Mouse (Mus musculus): ENCODE results near the gene Fbn1. TPM values are rescaled to one million over a fixed set of nuclear protein-coding genes. Genes with fewer than 3 reads are reported as not detected.
A peak's percentile ranks its signal among the peaks of the same experiment; 100 is the strongest.

The Fbn1 gene
- polyA plus RNA-seq, 1 experiment from 2014 or later, result 20.8 TPM

GRCm38 (mm10) chr2:125263056-125263455, 244.7 kb downstream of the Fbn1 start:
- H3K9me3 ChIP-seq, result no peaks in the 10 kb centered on the region
- H3K4me1 ChIP-seq (replicated peaks), result no peaks in the 10 kb centered on the region
- H3K4me2 ChIP-seq (replicated peaks), result no peak overlapping the region
- no peak overlapping the region for H3K4me3 ChIP-seq (replicated peaks)
- H3K27me3 ChIP-seq (replicated peaks), result no peaks in the 10 kb centered on the region
- ATAC-seq, result 0 out of 2 replicates have a peak, but pooled peaks have one; percentile 44
- H3K36me3 ChIP-seq, result no peaks in the 10 kb centered on the region
- no peak overlapping the region for H3K9ac ChIP-seq
- 20% methylated on average over 5 of the region's 5 CpGs for WGBS
- no peak overlapping the region for H3K27ac ChIP-seq

- 75% methylated on average over 2 of the region's 2 CpGs for WGBS
- Histone ChIP-seq H3K9me3 (no peaks in the 10 kb centered on the region), H3K36me3 (peaks cover 8% of the 10 kb centered on the region), H3K27me3 (replicated peaks) (no peaks in the 10 kb centered on the region), H3K4me3 (replicated peaks) (no peak overlapping the region), H3K4me1 (replicated peaks) (no peaks in the 10 kb centered on the region), H3K27ac (no peak overlapping the region), H3K4me2 (replicated peaks) (no peak overlapping the region), H3K9ac (no peak overlapping the region)
- ATAC-seq, result no peak
These were observed 247.5 kb downstream of the Fbn1 start for GRCm38 (mm10) chr2:125260326-125260725.

DNA sequence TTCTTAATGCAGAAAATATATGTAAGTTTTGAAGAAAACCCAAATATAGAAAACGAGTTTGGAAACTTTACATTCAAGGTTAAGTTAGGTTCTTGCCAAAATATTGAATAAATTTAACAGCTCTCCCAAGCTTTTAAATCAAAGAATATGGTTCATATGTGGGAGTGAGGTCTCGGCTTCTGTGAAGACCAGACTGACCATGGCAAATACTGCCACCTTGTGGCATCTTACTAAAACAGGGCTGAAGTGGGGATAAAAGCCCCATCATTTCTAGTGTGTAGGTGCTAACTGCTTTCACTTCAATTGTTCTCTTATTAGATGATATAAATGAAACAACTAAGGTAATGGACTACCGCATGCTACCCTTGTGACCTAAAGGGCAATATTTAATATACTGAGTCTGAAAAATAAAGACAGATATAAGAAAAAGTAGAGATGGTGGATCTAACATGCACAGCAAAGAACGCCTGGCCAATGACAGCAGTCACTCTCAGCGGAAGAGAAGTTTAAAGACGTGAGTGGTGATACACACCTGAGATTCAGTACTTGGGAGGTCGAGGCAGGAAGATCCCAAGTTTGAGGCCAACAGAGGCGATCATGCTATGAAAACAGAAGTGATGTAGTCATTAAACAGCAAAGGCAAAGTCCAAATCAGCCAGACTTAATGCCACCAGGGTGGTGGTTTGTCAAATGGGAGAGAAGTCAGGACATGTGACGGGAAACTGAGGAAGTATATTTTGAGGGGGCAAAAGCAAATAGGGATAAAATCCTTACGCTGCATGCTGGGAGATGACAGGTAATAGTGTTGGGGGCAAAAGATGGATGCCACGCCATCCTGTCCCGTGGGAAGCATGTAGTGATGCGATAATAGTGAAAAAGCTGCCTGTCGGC, 248.3 kb downstream of the Fbn1 start:
- H3K27me3 ChIP-seq (replicated peaks), result no peaks in the 10 kb centered on the region
- H3K36me3 ChIP-seq, result peaks cover 11% of the 10 kb centered on the region
- H3K9me3 ChIP-seq, result no peaks in the 10 kb centered on the region
- no peak overlapping the region for H3K4me3 ChIP-seq (replicated peaks)
- H3K9ac ChIP-seq, result no peak overlapping the region
- H3K4me2 ChIP-seq (replicated peaks), result no peak overlapping the region
- 84% methylated on average over 14 of the region's 14 CpGs for WGBS
- H3K27ac ChIP-seq, result no peak overlapping the region
- H3K4me1 ChIP-seq (replicated peaks), result no peaks in the 10 kb centered on the region
- 0 out of 2 replicates have a peak, but pooled peaks have one; percentile 39 for ATAC-seq

- no peak overlapping the region for H3K27ac ChIP-seq
- no peak overlapping the region for H3K4me2 ChIP-seq (replicated peaks)
- 32% methylated on average over 3 of the region's 3 CpGs for WGBS
- no peaks in the 10 kb centered on the region for H3K4me1 ChIP-seq (replicated peaks)
- no peak for ATAC-seq
- H3K9me3 ChIP-seq, result no peaks in the 10 kb centered on the region
- no peak overlapping the region for H3K4me3 ChIP-seq (replicated peaks)
- no peak overlapping the region for H3K9ac ChIP-seq
- H3K36me3 ChIP-seq, result peaks cover 26% of the 10 kb centered on the region
- H3K27me3 ChIP-seq (replicated peaks), result no peaks in the 10 kb centered on the region
These were observed 251.9 kb downstream of the Fbn1 start for GRCm38 (mm10) chr2:125255886-125256285.

- Histone ChIP-seq H3K27ac (no peak overlapping the region), H3K9me3 (no peaks in the 10 kb centered on the region), H3K9ac (no peak overlapping the region), H3K4me1 (replicated peaks) (no peaks in the 10 kb centered on the region), H3K36me3 (peaks cover 29% of the 10 kb centered on the region), H3K4me2 (replicated peaks) (no peak overlapping the region), H3K27me3 (replicated peaks) (no peaks in the 10 kb centered on the region), H3K4me3 (replicated peaks) (no peak overlapping the region)
- no peak for ATAC-seq
- 91% methylated on average over 3 of the region's 3 CpGs for WGBS
These were observed 253.2 kb downstream of the Fbn1 start for GRCm38 (mm10) chr2:125254630-125255029.

DNA sequence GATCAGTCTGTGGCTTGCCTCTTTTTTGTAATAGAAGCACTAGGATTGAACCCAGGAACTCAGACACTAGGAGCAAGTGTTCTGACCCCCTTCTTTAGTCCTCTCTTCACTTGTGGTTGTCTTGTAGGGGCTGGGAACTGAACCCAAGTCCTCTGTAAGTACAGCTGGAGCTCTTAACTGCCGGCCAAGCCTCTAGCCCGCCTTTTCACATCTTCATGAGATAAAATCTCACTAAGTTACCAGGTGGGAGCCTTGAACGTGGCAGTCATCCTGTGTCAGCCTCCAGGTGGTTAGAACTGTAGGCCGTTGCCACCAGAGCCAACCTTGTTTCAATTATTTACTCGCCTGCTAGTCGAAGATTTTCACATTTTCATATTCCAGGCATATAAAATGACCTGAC, 254.1 kb downstream of the Fbn1 start:
- Histone ChIP-seq H3K36me3 (peaks cover 29% of the 10 kb centered on the region), H3K27ac (no peak overlapping the region), H3K4me1 (replicated peaks) (no peaks in the 10 kb centered on the region), H3K4me2 (replicated peaks) (no peak overlapping the region), H3K9me3 (no peaks in the 10 kb centered on the region), H3K9ac (no peak overlapping the region), H3K27me3 (replicated peaks) (no peaks in the 10 kb centered on the region), H3K4me3 (replicated peaks) (no peak overlapping the region)
- 96% methylated on average over 6 of the region's 6 CpGs for WGBS
- no peak for ATAC-seq

- no peaks in the 10 kb centered on the region for H3K9me3 ChIP-seq
- no peak overlapping the region for H3K9ac ChIP-seq
- 62% methylated on average over 2 of the region's 2 CpGs for WGBS
- H3K4me3 ChIP-seq (replicated peaks), result no peak overlapping the region
- ATAC-seq, result no peak
- no peaks in the 10 kb centered on the region for H3K4me1 ChIP-seq (replicated peaks)
- H3K27me3 ChIP-seq (replicated peaks), result no peaks in the 10 kb centered on the region
- no peak overlapping the region for H3K27ac ChIP-seq
- no peak overlapping the region for H3K4me2 ChIP-seq (replicated peaks)
- peaks cover 26% of the 10 kb centered on the region for H3K36me3 ChIP-seq
These were observed 255.5 kb downstream of the Fbn1 start for GRCm38 (mm10) chr2:125252275-125252674.

GRCm38 (mm10) chr2:125251781-125252180, 256.0 kb downstream of the Fbn1 start:
- Histone ChIP-seq H3K9ac (no peak overlapping the region), H3K9me3 (no peaks in the 10 kb centered on the region), H3K4me1 (replicated peaks) (no peaks in the 10 kb centered on the region), H3K27me3 (replicated peaks) (no peaks in the 10 kb centered on the region), H3K4me3 (replicated peaks) (no peak overlapping the region), H3K27ac (no peak overlapping the region), H3K36me3 (peaks cover 21% of the 10 kb centered on the region), H3K4me2 (replicated peaks) (no peak overlapping the region)
- 85% methylated on average over 4 of the region's 4 CpGs for WGBS
- ATAC-seq, result no peak

Other genes starting within 250 kb of the Fbn1 start
- 0.28 and 0.35 TPM in 2 replicates for gene Gm9913, start 2.9 kb downstream of the Fbn1 start, polyA plus RNA-seq (2015; fragmentation: Nextera tagmentation; extraction: Ambion mirVana)
- 4.7 TPM in 2 replicates for gene Cep152, start 117.1 kb upstream of the Fbn1 start, polyA plus RNA-seq (2015; fragmentation: Nextera tagmentation; extraction: Ambion mirVana)
- gene Eid1, start 165.1 kb upstream of the Fbn1 start, polyA plus RNA-seq (2015; fragmentation: Nextera tagmentation; extraction: Ambion mirVana), result 105 and 114 TPM in 2 replicates
- 1.8 and 1.9 TPM in 2 replicates for gene Shc4, start 216.2 kb upstream of the Fbn1 start, polyA plus RNA-seq (2015; fragmentation: Nextera tagmentation; extraction: Ambion mirVana)

Measured in intestine, embryonic 15.5 days (tissue).